Comparison of ENCODE assay signal across 8 mouse cellular contexts in genomic region chr6:113046041-113046975, GRCm38 (mm10). TPM values are rescaled to one million over a fixed set of nuclear protein-coding genes. Genes with fewer than 3 reads are reported as not detected.
DNase-seq lines count a peak whose midpoint lies in the region; ATAC-seq lines count a peak whose summit lies in the region.

TSS of gene Thumpd3 (plus strand) at chr6:113046225.

- H3K27me3 ChIP-seq in heart, embryonic 13.5 days (replicated peaks) = no peaks in the 10 kb centered on the region
- no peaks in the 10 kb centered on the region for H3K27me3 ChIP-seq in liver, embryonic 12.5 days (replicated peaks)
- no peaks in the 10 kb centered on the region for H3K27me3 ChIP-seq in stomach, embryonic 15.5 days (replicated peaks)

- H3K9ac ChIP-seq in heart, embryonic 13.5 days = peak within 1 kb of the TSS; percentile 93
- H3K9ac ChIP-seq in liver, embryonic 12.5 days = peak within 1 kb of the TSS; percentile 83
- peak within 1 kb of the TSS; percentile 73 for H3K9ac ChIP-seq in stomach, embryonic 15.5 days

- peaks cover 21% of the 10 kb centered on the region for H3K4me1 ChIP-seq in heart, embryonic 13.5 days
- peaks cover 73% of the 10 kb centered on the region for H3K4me1 ChIP-seq in liver, embryonic 12.5 days
- H3K4me1 ChIP-seq in stomach, embryonic 15.5 days = peaks cover 10% of the 10 kb centered on the region; the same call in 1 of the 2 replicates

- peak within 1 kb of the TSS; percentile 94 for H3K27ac ChIP-seq in heart, embryonic 13.5 days (replicated peaks)
- peak within 1 kb of the TSS; percentile 96 for H3K27ac ChIP-seq in liver, embryonic 12.5 days
- peak within 1 kb of the TSS; percentile 95 for H3K27ac ChIP-seq in stomach, embryonic 15.5 days

- DNase-seq in CD4-positive helper T cell, adult 2 months (ENCODE audit: low read depth, low spot score) = peak; percentile 98
- DNase-seq in brain, embryonic 18.5 days (ENCODE audit: low read depth, low spot score) = peak; percentile 95
- DNase-seq in kidney, postnatal 10 days = peak; percentile 99
- DNase-seq in natural killer cell, adult 2 months (ENCODE audit: low spot score in 2 of 2) = peak; percentile 96

- no peaks in the 10 kb centered on the region for H3K9me3 ChIP-seq in heart, embryonic 13.5 days
- H3K9me3 ChIP-seq in liver, embryonic 12.5 days (replicated peaks) = no peaks in the 10 kb centered on the region
- no peaks in the 10 kb centered on the region for H3K9me3 ChIP-seq in stomach, embryonic 15.5 days

- peak within 1 kb of the TSS; percentile 88 for H3K4me3 ChIP-seq in heart, embryonic 13.5 days
- peak within 1 kb of the TSS; percentile 78 for H3K4me3 ChIP-seq in liver, embryonic 12.5 days
- peak within 1 kb of the TSS; percentile 74 for H3K4me3 ChIP-seq in stomach, embryonic 15.5 days (replicated peaks)

- WGBS in heart, embryonic 13.5 days = 1% methylated on average over 59 of the region's 59 CpGs
- WGBS in liver, embryonic 12.5 days (ENCODE audit: insufficient replicate concordance) = under 1% methylated on average over 59 of the region's 59 CpGs
- WGBS in stomach, embryonic 15.5 days = under 1% methylated on average over 58 of the region's 59 CpGs

- peak within 1 kb of the TSS; percentile 96 for H3K4me2 ChIP-seq in heart, embryonic 13.5 days
- peak within 1 kb of the TSS; percentile 82 for H3K4me2 ChIP-seq in liver, embryonic 12.5 days
- H3K4me2 ChIP-seq in stomach, embryonic 15.5 days = peak within 1 kb of the TSS; percentile 80

- ATAC-seq in erythroid progenitor cell, adult 5-6 weeks (replicated peaks; ENCODE audit: low FRiP score, poor library complexity, severe bottlenecking) = peak; percentile 97
- ATAC-seq in heart, embryonic 13.5 days (ENCODE audit: extremely low read depth, insufficient number of reproducible peaks, low FRiP score, low TSS enrichment) = peak; percentile 99
- peak; percentile 96 for ATAC-seq in liver, embryonic 12.5 days
- peak; percentile 100 for ATAC-seq in stomach, embryonic 15.5 days (ENCODE audit: insufficient read depth, low FRiP score, low read depth)

- H3K36me3 ChIP-seq in heart, embryonic 13.5 days = peaks cover 29% of the 10 kb centered on the region
- H3K36me3 ChIP-seq in liver, embryonic 12.5 days = peaks cover 26% of the 10 kb centered on the region
- H3K36me3 ChIP-seq in stomach, embryonic 15.5 days = peaks cover 8% of the 10 kb centered on the region; the same call in 1 of the 2 replicates

RNA-seq across cellular contexts. Expression of gene Thumpd3, which starts in this region (rescaled TPM):
- total RNA-seq in erythroid progenitor cell, adult 5-6 weeks (2015; ENCODE audit: low replicate concordance) = 31.4 and 43.2 TPM in 2 replicates
- total RNA-seq in erythroid progenitor cell, adult 5-6 weeks (2017; ENCODE audit: low replicate concordance) = 21.4 and 32.3 TPM in 2 replicates
- 32.2 and 34.9 TPM in 2 replicates for polyA plus RNA-seq in heart, embryonic 13.5 days (2015; fragmentation: Nextera tagmentation; extraction: Ambion mirVana)
- polyA plus RNA-seq in liver, embryonic 12.5 days (2016; fragmentation: Nextera tagmentation; extraction: Ambion mirVana) = 53.1 and 57.0 TPM in 2 replicates
- polyA plus RNA-seq in stomach, embryonic 15.5 days (2015; fragmentation: Nextera tagmentation; extraction: Ambion mirVana) = 52.1 and 52.3 TPM in 2 replicates

Comparison
In these comparisons a context has a peak if more than half of its experiments do, and no peak if none do; other contexts are left out.
1. Peak in every context shown above with its lines: DNase-seq, ATAC-seq, H3K4me3 ChIP-seq and H3K27ac ChIP-seq.